Mouse (Mus musculus) right cerebral cortex, adult 2 months (tissue): Measurements from ENCODE around the gene Crhr1.
A peak's percentile ranks its signal among the peaks of the same experiment; 100 is the strongest.

Experiments used
- DNase-seq, 2 experiments: peaks; one replicate each; pipeline ENCODE4 v3.0.0; 2021 to 2022; ENCODE audit warnings: low spot score in 2 of 2

Gene Crhr1

DNA sequence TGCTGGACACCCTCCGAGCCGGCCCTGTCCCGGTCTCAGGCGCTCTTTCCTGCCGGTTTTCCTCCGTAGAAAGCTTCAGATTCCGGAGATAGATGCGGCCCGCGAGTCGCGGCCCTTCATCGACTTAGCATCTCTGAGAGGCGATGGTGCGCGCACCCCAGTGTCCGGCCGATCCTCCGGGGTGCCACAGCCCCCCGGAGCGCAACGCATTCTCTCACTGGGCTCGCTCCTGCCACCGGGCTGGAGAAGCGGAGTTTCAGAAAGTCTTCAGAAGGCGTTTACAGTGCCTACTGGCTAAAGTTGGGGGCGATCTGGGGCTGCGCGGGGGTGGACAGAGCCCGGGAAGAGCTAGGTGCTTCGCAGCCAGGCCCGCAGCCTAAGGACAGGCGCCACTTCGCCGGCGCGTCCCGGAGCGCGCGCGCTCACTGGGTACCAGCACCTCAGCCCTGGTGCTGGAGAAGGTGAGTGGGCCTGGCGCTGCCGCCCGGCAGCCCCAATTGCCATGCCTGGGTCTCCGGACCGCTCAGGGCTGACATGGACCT lies 858 bp downstream of the Crhr1 start:
- DNase-seq = peak; percentile 20 to 44

DNA sequence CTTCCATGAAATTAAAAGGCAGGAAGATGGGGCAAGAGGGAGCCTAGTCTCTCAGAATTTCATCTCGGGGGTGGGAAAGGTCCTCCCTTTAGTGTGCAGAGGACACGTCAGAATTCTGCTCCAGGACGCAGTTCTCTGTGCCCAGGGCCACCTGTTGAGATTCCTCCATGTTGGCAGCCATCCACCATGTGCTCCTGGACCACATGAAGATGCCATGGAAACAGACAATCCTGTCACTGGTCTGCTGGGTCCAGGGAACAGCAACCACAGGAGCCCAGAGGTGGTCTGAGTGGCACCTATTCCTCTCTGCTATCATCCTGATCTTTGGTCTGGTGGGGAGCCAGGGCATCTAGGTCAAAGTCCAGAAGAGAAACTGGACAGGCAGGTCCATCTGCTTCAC lies 6.3 kb downstream of the Crhr1 start:
- DNase-seq = no peak

DNA sequence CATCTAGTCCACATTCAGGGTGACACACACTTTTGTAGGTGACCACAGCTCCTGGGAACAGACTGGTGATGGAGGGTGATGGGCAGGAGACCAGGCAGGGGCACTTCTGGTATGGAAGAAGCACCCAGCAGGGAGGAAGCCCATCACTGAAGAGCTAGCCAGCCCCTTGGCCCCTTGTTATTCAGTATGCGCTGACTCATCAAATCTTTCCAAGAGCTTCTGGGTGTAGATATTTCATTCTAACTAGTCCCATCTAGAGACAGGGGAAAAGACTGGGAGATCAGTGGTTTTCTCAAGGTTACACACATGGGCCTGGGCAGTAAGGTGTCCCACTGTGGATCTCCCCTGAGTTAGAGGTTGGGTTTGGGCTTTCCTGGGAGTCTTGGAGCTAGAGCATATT lies 12.3 kb downstream of the Crhr1 start:
- no peak for DNase-seq

DNA sequence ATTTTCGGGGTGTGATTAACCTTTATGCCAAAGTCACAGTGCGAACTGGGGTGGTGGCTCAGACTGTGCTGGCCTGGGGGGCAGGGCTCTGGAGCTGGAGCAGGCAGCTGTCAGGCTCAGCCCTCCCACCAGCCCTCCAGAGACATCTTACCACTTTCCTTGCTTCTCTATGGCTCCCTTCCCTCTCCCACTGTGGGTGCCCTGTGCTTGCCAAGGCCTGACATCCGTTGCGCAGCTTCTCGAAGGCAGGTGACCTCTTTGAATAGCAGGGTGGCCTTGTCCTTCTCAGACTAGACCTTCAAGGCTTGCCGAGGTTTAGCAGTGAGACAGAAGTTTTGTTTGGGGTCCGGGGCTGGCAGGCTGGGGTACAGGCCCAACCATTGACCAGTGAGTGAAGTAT lies 16.1 kb downstream of the Crhr1 start:
- no peak for DNase-seq

DNA sequence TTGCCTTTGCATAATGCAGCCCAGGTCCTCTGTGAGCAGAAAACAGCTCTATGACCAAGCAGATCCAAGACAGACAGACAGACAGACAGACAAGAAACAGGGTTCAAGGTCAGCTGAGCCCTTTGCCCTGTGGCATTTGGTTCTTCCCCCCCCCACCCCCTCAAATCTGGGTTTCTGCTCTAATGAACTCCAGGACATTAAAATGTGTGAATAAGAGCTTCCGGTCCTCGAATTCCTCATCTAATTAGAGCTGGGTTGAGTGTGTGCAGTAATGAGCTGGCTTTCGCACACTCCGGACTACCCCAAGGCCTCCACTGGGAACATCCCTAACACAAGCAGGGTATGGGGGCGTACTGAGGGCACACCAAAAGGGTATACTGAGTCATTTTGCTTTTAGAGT lies 18.3 kb downstream of the Crhr1 start:
- DNase-seq = no peak

DNA sequence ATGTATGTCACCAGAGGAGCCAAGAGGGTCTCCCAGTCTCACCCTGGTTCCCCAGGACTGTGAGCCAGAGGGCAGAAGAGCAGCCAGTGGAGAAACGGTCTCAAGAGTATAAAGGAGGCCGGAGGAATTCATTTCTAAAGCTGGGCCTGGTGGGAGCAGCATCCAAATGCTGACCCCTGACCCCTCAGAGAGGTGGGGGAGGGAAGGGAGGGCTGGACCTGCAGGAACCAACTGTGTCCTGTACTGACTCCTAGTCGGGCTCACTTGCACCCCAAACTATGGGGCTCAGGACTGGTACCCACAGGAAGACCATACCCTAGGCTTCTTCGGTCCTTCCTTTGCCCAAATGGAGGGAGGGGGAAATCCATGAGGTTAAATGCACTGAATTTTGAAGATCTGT lies 21.7 kb downstream of the Crhr1 start:
- no peak for DNase-seq

DNA sequence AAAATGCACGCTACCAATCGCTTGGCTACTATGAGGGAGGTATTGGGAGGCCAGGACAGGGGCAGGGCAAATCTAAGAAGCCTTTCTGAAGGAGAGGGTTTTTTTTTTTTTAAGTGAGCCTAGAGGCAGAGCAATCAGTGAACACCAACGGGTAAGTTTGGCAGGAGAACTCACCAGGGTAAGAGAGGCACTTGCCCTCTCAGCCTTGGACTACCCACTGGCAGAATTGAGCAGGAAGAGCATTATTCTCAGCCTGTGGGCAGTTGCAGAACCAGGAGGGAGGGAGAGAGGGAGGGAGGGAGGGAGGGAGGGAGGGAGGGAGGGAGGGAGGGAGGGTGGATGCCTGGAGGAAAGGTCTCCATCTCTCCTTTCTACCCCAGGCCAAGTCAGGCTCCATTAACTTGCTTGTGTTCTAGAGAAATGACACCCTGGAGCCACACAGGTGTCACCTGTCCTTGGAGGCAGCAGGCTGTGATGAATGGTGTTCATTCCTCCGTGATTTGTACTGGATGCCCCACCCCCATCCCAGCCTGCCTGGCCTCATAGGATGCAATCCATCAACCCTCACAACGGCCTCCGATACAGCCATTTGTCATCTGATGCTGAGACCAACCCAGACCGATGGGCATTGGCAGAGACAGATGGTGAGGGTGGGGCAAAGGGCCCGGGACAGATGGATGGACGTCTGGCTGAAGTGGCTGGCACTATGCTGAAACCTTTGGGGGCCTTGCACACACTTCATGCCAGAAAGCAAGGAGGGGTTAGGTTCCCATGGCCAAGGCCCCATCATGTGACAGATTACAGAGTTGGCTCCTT lies 22.4 kb downstream of the Crhr1 start:
- DNase-seq = no peak

DNA sequence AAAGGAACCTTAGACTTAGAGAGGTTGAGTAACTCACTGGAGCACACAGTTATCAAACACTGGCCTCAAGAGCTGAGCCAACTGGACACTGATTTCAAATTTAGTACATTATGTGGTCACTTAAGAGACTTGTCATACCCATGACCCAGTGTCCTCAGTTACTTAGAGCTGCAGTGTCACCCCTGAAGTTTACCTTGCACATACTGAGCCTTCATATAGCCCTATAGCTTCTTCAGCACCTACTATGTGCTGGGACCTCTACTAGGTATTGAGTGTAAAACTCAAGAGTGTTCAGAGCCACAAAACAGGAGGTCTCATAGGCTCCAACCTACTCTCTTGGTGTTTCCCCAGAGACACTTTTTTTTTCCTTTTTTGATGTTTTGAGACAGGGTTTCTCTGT lies 23.2 kb downstream of the Crhr1 start:
- DNase-seq = no peak

DNA sequence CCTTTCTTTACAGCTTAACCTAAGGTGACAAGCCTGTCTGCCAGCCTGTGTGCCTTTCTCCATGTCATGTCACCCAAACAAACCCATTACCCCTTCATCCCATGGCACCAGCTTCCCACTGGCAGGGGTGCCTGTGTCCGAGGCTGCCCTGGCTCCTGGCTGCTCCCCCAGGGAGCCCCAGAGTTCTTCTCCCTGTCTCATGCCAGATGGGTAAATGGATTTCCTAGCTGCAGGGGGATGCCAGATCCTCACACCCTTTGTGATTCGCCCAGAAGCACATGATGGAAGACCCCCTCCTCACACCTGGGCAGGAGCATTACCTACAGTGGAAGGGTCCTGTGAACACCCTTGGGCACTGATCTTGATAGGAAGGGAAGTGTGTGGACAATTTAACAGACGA lies 23.7 kb downstream of the Crhr1 start:
- DNase-seq = no peak

DNA sequence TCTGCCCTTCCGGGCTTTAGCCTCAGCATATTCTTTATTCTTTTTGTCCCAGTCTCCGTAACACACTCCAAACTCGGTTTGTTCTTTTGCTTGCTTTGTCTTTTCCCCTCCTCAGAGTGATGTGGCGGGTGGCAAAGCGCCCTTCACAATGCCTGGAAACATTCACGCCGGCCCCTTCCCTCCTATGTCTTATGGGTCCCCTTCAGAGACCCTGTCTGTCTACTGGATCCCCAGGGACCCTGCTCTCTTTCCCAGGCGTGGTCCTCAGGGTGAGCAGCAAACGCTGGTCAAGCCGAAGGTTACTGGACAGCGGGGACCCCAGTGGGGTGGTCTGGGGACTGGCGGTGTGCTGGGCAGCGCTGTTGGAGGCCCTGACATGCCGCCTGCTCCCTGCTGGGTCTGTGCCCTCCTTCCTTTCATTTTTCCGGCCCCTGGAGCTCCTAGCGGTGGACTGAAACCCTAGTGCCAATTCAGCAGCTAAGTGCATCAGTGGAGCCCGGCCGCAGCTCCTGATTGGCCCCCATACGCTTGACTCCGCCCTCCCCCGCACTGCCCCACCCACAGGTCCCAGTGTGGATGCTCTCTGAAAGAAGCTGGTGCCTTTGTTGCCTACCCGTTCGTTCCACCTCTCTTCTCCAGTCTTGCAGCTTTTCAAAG lies 25.1 kb downstream of the Crhr1 start:
- peak; percentile 83 to 86 for DNase-seq

DNA sequence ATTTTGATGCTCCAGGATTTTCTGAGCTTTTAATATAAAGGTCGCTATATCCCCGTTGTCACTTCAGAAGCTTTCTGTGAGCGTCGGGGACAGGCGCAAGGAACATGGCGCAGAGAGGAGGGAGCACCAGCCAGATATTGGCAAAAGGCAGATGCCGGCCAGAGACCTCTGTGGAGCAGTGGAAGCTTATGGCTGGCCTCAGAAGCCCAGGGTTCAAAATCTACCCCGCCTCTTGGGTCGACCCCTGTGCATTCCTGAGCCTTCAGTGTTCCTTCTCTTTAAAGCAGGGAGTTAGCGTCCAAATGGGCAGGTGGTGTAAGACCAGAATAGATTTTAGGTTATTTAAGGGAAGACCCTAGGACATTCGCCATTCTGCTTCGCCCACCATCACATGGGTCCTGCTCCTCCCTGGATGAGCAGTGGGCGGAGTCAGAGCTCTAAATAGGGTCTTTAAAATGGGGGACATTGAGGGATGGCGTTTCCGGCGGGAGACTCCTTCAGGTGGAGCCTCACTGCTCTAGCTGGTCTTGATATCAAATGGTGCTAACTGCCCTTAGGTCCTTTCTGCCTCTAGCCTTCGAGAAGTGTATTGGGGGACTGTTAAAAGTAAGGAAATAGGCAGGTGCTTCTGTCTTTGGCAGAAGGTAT lies 25.7 kb downstream of the Crhr1 start:
- no peak for DNase-seq

DNA sequence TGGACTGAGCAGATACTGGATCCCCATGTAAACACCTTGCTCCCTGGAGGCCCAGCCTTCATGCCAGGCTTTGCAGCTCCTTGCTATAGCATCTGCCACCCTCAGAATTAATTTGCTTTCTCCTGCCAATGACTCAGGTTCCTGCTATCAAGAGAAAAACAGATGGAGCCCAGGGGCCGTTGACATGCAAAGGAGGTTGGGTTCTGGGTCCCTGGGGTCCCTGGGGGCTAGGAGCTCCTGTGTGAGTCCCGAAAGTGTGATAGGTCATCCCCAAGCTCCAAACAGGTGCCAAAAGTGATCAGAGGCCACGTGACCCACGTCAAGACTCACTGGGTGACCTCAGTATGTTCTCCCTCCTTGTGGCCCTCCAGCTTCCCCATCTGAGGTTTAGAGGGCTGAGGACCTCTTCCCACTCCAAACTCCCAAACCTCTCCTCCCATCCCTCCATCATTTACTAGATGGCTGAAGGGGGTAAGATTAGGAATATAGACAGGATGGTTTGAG lies 27.2 kb downstream of the Crhr1 start:
- DNase-seq = no peak

DNA sequence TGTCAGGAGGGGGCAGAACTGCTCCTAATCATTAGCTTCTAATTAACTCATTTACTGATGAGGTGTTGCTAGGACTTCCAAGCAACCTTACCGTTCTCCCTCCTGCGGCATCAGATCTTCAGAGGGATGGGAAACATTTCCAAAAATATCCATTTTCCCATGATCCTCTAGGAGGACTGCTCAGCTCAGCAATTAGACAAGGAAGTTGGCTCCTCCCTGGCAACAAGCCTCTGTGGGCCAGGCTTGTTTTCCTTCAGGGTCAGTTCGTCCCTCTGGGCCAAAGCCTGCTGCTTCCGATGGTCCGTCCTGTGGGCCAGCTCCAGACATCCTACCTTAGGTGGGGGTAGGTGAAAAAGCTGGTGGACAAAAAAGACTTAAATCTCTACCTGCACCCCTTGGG lies 28.5 kb downstream of the Crhr1 start:
- DNase-seq = peak in 1 of 2 experiments; percentile 21

DNA sequence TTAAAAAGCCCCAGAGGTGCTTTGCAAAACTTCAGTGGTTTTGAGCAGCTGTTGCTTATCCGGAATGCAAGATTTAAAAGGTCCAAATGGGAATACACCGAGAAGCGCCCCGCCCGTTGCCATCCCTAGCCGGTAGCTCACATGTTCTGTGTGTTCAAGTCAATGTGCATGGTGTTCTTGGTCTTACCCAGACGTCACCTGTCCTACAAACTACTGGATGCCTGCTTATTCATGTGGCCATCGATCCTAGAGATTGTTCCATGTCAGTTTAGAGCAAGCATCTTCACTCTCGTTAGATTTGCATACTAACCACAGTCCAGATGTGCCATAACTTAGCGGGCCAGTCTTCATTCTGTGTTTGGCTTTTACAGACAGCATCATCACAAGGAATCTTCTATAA lies 31.6 kb downstream of the Crhr1 start:
- DNase-seq = no peak

DNA sequence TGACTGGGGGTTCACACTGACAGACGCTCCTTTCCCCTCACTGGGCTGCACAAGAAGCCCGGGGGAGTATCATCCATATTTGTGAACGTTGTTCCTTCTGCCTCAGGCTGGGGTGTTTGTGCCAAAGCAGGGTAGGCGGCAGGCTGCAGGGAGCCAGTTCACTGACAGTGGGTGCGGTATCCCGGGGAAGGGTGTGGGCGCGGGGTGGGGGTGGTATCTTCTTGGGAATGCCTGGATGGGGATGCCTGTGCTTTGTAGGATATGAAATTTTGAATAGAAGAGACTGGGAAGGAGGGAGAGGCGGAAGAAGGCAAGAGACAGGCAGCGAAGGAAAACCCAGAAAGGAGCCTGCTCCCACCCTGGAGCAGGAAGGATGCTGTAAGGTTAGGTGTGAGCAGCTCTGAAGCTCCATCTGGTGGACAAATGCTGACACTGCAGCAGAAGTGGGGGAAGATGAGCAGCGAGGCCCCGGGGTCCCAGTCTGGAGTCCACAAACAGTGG lies 38.7 kb downstream of the Crhr1 start:
- DNase-seq = peak; percentile 84 to 87

DNA sequence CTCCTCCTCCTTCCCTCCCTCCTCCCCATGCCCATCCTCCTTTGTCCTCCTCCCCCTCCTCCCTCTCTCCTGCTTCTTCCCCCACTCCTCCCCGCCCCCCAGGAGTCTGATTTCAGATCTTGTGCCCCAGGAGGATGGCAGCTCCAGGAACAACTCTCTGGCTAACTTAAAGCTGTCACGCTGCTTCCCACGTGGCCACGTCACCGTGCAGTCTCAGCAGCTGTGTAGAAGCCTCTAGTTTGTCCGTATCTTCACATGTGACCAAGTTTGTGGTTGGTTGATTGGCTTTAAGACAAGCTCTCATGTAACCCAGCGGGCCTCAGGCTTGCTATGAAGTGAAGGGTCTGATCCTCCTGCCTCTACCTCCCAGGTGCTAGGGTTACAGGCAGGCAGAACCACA lies 46.2 kb downstream of the Crhr1 start:
- peak; percentile 35 to 45 for DNase-seq

DNA sequence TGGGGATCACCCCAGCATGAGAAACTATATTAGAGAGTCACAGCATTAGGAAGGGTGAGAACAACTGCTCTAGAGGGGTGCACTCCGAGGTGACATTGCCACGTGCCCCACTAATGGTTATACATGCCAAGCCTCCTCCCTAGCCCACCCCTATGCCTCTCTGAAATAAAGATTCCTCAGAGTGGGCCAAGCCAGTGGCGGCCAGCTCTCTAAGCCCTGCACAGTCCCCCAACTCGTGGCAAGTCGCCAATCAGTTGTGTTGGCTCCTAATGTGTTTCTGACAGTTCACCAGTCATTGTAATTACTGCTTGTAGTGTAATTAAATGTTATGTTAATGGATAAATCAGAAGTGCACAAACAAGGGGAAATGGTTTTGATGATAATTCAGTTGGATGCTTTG lies 47.1 kb downstream of the Crhr1 start:
- no peak for DNase-seq

DNA sequence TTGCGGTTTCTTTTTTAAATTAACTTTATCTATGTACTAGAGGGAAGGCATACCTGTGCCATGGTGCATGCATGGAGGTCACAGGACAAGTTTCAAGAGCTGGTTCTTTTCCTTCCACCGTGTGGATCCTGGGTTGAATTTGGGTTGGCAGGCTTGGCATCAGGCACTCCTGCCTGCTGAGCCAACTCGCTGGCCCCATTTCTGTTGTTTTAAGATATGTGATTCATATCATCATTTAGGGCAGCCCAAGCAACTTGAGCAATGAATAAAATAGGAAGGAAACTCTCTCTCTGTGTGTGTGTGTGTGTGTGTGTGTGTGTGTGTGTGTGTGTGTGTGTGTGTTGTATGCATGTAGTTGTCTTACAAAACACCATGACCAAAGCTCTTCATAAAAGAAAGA lies 49.5 kb downstream of the Crhr1 start:
- DNase-seq = no peak

DNA sequence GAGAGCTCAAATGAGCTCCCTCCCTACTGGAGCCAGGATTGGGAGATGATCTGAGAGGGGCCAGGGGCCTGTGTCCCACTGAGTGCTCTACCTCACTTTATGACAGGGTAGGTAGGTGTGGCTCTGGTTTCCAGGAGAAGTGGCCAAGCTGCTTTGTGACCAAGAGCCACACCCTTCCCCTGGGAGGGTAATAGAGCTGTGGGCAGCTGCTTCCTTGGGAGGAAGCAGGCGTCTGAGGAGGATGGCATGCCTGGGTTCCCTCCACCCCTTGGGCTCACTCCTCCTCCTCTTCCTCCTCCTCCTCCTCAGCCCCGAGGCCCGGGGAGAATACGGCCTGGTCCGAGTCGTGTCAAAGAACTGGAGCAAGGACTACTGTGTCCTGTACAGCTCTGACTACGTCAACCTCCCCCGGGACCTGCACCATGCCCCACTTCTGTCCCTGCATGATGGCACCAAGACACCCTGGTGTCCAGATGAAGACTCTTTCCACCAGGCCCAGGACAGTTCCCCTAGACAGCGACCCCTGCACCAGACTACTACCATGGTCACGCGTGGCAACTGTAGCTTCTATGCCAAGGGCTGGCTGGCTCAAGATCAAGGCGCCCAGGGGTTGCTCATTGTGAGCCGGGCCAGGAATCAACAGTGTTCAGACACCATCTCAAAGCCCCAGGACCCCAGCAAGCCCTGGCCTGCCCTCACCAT lies 53.6 kb downstream of the Crhr1 start, which contains the start of gene Sppl2c:
TSS of gene Sppl2c (plus strand) at position 193 of the 702 bp plus-strand sequence.
- no peak for DNase-seq

DNA sequence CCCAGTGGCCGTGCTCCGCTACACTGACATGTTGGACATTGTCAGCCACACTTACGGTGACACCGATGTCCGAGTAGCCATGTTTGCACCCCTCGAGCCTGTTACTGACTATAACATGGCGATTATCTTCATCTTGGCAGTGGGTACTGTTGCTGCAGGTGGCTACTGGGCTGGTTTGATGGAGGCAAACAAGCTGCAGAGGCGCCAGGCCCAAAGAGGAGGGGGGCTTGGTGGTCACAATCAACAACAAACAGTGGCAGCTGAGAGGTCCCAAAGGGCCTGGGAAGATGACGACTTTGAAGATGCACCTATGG lies 54.1 kb downstream of the Crhr1 start:
- DNase-seq = no peak

DNA sequence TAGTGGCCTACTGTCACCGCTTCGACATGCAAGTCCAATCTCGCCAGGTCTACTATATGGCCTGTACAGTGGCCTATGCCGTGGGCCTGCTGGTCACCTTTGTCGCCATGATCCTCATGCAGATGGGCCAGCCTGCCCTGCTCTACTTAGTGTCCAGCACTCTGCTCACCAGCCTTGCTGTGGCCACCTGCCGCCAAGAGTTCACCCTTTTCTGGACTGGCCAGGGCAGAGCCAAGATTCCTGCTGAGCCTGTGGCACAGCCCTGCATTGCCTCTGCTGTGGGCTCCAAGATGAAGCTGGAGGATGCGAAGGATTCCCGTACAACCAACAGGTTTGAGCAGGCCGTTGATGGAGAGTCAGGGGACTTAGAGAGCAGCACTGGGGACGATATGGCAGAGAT lies 55.1 kb downstream of the Crhr1 start:
- DNase-seq = no peak

DNA sequence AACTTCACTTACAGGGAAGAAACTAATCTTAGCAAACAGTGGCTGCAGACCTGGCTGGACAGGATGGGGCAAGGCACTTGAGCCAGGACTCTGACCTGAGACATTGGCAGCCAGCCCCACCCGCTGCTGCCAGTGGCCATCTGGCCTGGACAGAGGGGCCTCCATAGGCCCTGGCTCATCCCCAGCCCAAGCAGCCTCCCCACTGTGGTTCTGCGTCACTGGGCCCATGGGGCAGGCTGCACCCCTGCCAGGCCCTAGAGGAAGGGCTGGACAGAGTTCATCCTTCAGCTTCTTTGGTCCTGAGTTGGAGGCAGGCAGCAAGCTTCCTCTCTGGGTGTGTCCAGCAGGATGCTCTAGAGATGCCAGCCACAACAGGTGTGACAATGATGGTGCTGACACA lies 57.4 kb downstream of the Crhr1 start:
- DNase-seq = no peak
